Mouse (Mus musculus): ENCODE data around the gene Gm4131.

DNA sequence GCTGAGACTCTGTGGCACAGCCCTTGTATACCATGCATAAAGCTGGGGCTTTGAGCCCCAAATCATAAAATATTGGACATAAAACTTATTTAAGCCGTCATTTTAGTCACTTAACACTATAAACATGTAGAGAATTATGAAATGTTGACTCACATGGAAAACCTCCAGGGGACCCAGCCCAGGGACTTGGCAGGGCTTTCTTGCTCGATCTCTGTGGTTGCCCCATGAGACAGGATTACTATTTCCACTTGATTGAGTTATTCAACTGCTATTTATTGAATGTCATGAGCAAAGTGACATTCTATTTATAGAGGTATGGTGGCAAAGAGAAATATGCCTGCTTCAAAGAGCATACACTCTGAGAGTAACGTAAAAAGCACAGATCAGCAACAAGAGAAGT is 57.4 kb downstream of the Gm4131 start:
- TF ChIP-seq EP300 (IDR thresholded peaks at IDR 0.05; ENCODE audit: low read depth) (no peak), CTCF (IDR thresholded peaks at IDR 0.05; ENCODE audit: low read depth) (no peak)

Data from liver, postnatal 0 days (tissue).